Mouse (Mus musculus): ENCODE measurements at regions not wholly inside any gene's neighbourhood (a gene's known extent, or its start where the extent isn't known, plus 50 kb on each side); places are given as distances from the start of the nearest gene placed in this dataset.

DNA sequence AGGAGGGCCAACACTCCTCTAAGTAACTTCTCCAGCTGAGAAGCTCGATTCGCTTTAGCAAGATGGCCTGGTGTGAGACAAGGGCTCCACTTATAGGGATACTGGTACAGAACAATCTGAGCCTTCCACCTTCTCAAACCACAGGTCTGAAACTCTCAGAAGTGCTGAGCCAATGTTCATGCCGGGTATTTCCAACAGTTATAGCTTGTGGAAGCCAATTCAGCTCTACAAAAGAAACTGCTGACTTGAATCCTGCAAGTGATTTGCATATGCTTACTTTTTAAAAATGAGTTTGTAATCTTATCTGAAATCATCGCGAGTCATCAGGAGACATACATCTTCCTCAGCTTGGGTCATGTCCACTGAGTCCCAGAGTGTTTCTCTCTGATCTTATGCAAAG lies 273.2 kb downstream of the Car8 start:
- TF ChIP-seq CTCF (IDR thresholded peaks at IDR 0.05; ENCODE audit: control insufficient read depth, insufficient read depth, low read length) (no peak), POLR2A (IDR thresholded peaks at IDR 0.05; ENCODE audit: borderline replicate concordance, control insufficient read depth, low read depth, low read length) (no peak)

All from bone marrow, adult 2 months (tissue).